Mouse (Mus musculus): ENCODE measurements around the gene Eef1akmt2. TPM values are rescaled to one million over a fixed set of nuclear protein-coding genes. Genes with fewer than 3 reads are reported as not detected.

Eef1akmt2 gene
- total and polyA plus RNA-seq, 2 experiments from 2014 or later = 77.3 to 86.1 TPM

GRCm38 (mm10) chr7:132866316-132866715, 13.8 kb upstream of the Eef1akmt2 start:
- H3K4me1 ChIP-seq (ENCODE audit: insufficient read depth) = no peaks in the 10 kb centered on the region
- no peak overlapping the region for H3K9ac ChIP-seq
- H3K36me3 ChIP-seq (ENCODE audit: insufficient read depth) = peaks cover 36% of the 10 kb centered on the region
- H3K4me2 ChIP-seq (ENCODE audit: low read depth) = no peak overlapping the region
- DNase-seq (no peak), ATAC-seq (no peak)
- no peak for TF ChIP-seq CTCF (IDR thresholded peaks at IDR 0.05; ENCODE audit: low read depth)
- H3K27me3 ChIP-seq (ENCODE audit: insufficient read depth, low read length) = no peaks in the 10 kb centered on the region
- no peak overlapping the region for H3K4me3 ChIP-seq (ENCODE audit: low read depth, low read length)
- no peaks in the 10 kb centered on the region for H3K9me3 ChIP-seq (ENCODE audit: low read length)
- H3K27ac ChIP-seq (ENCODE audit: low read depth, low read length) = no peak overlapping the region
- WGBS = 96% methylated on average over 9 of the region's 9 CpGs

DNA sequence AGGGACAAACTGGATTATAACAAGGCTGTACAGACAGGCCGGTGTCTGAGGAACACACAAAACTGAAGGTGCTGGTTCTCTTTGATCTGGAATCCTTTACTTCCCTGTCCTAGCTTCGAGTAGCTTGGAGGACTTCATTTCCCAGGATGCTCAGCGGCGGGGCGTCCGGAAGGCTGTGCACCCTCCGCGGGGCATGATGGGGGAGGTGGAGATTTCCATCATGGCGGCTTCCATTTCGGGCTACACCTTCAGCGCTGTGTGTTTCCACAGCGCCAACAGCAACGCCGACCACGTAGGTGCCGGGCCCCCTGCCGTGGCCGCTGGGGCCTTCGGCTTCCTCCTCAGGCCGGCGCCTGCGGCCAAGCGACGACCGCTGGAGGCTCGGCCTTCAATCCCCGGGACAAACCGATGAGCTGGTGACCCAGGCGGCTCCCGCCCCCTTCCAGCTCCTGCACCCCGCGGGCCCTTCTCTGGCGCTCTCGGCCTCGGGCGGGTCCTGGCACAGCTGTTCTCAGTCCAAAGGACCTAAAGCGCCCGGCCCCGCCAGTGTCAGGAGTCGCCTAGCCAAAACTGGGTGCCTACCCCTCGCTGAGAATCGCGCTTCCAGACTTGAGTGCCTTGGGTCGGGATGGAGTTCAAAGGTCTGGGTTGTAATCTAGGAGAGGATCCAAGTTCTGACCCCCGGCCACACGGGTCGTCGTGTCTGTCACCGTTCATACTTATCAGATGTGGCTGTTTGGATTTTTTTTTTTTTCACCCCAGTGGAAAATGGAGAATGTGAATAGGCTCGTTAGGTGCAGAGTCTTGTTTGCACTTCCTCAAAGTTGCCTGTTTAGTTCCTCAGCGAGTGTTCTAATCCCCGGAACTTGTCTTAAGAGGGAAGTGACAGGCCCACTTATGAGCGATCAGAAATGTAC, 6.8 kb upstream of the Eef1akmt2 start, which contains the start of gene Abraxas2:
Gene Abraxas2 (plus strand): TSS at position 184 of the 917 bp plus-strand sequence.
- peak; percentile 99 for ATAC-seq
- Histone ChIP-seq H3K27me3 (ENCODE audit: insufficient read depth, low read length) (no peaks in the 10 kb centered on the region), H3K36me3 (ENCODE audit: insufficient read depth) (no peaks in the 10 kb centered on the region), H3K9me3 (ENCODE audit: low read length) (no peaks in the 10 kb centered on the region), H3K4me1 (ENCODE audit: insufficient read depth) (peaks cover 10% of the 10 kb centered on the region), H3K9ac (peak within 1 kb of the TSS; percentile 89), H3K27ac (ENCODE audit: low read depth, low read length) (peak within 1 kb of the TSS; percentile 81), H3K4me3 (ENCODE audit: low read depth, low read length) (peak within 1 kb of the TSS; percentile 97), H3K4me2 (ENCODE audit: low read depth) (peak within 1 kb of the TSS; percentile 76)
- peak; percentile 90 for DNase-seq
- WGBS = under 1% methylated on average over 53 of the region's 53 CpGs
- TF ChIP-seq CTCF (IDR thresholded peaks at IDR 0.05; ENCODE audit: low read depth) = peak; percentile 19; the same call in 1 of the 2 replicates

DNA sequence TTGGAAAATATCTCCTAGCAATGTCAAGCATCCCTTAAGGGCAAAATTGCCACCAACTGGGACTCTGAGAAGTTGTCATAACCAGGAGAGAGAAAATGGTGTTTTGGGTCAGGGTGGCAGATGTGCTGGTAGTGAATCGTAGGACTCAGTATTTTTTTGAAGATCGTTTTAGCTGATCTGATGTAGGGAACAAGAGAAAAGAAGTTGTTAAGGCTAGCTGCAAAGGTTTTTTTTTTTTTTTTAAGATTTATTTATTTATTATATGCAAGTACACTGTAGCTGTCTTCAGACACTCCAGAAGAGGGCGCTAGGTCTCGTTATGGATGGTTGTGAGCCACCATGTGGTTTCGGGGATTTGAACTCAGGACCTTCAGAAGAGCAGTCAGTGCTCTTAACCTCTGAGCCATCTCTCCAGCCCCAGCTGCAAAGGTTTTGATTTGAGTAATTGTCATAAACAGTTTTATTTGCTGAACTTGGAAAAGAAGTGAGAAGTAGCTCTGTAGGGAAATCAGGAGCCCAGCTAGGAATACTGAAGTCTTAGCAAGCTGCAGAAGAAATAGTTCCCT, 5.7 kb upstream of the Eef1akmt2 start:
- ATAC-seq (no peak), DNase-seq (peak; percentile 2)
- Histone ChIP-seq H3K4me3 (ENCODE audit: low read depth, low read length) (no peak overlapping the region), H3K9me3 (ENCODE audit: low read length) (no peaks in the 10 kb centered on the region), H3K36me3 (ENCODE audit: insufficient read depth) (no peaks in the 10 kb centered on the region), H3K4me1 (ENCODE audit: insufficient read depth) (peaks cover 12% of the 10 kb centered on the region), H3K4me2 (ENCODE audit: low read depth) (no peak overlapping the region), H3K27me3 (ENCODE audit: insufficient read depth, low read length) (no peaks in the 10 kb centered on the region), H3K27ac (ENCODE audit: low read depth, low read length) (no peak overlapping the region), H3K9ac (no peak overlapping the region)
- WGBS = 73% methylated on average over 5 of the region's 5 CpGs
- TF ChIP-seq CTCF (IDR thresholded peaks at IDR 0.05; ENCODE audit: low read depth) = no peak

GRCm38 (mm10) chr7:132856083-132856482, 3.6 kb upstream of the Eef1akmt2 start:
- no peak overlapping the region for H3K27ac ChIP-seq (ENCODE audit: low read depth, low read length)
- no peaks in the 10 kb centered on the region for H3K9me3 ChIP-seq (ENCODE audit: low read length)
- DNase-seq (no peak), ATAC-seq (no peak)
- no peak overlapping the region for H3K9ac ChIP-seq
- no peak overlapping the region for H3K4me3 ChIP-seq (ENCODE audit: low read depth, low read length)
- no peak for TF ChIP-seq CTCF (IDR thresholded peaks at IDR 0.05; ENCODE audit: low read depth)
- H3K27me3 ChIP-seq (ENCODE audit: insufficient read depth, low read length) = no peaks in the 10 kb centered on the region
- H3K4me2 ChIP-seq (ENCODE audit: low read depth) = no peak overlapping the region
- H3K4me1 ChIP-seq (ENCODE audit: insufficient read depth) = peaks cover 22% of the 10 kb centered on the region
- no peaks in the 10 kb centered on the region for H3K36me3 ChIP-seq (ENCODE audit: insufficient read depth)
- 63% methylated on average over 1 of the region's 1 CpGs for WGBS

- H3K27me3 ChIP-seq (ENCODE audit: insufficient read depth, low read length) = no peaks in the 10 kb centered on the region
- no peaks in the 10 kb centered on the region for H3K9me3 ChIP-seq (ENCODE audit: low read length)
- H3K27ac ChIP-seq (ENCODE audit: low read depth, low read length) = no peak overlapping the region
- ATAC-seq (peak; percentile 40), DNase-seq (peak; percentile 12)
- H3K36me3 ChIP-seq (ENCODE audit: insufficient read depth) = peaks cover 8% of the 10 kb centered on the region
- H3K4me1 ChIP-seq (ENCODE audit: insufficient read depth) = peaks cover 15% of the 10 kb centered on the region; the same call in 1 of the 2 replicates
- 52% methylated on average over 4 of the region's 4 CpGs for WGBS
- no peak for TF ChIP-seq CTCF (IDR thresholded peaks at IDR 0.05; ENCODE audit: low read depth)
- no peak overlapping the region for H3K9ac ChIP-seq
- no peak overlapping the region for H3K4me3 ChIP-seq (ENCODE audit: low read depth, low read length)
- H3K4me2 ChIP-seq (ENCODE audit: low read depth) = no peak overlapping the region
Measured at GRCm38 (mm10) chr7:132853946-132854345, 1.5 kb upstream of the Eef1akmt2 start.

- Histone ChIP-seq H3K4me3 (ENCODE audit: low read depth, low read length) (no peak overlapping the region), H3K9me3 (ENCODE audit: low read length) (no peaks in the 10 kb centered on the region), H3K27ac (ENCODE audit: low read depth, low read length) (peak overlapping the region; percentile 99; the same call in 1 of the 2 replicates), H3K9ac (0 out of 2 replicates have a peak overlapping the region, but pooled peaks have one; percentile 96), H3K4me1 (ENCODE audit: insufficient read depth) (peaks cover 15% of the 10 kb centered on the region; the same call in 1 of the 2 replicates), H3K4me2 (ENCODE audit: low read depth) (no peak overlapping the region), H3K27me3 (ENCODE audit: insufficient read depth, low read length) (no peaks in the 10 kb centered on the region), H3K36me3 (ENCODE audit: insufficient read depth) (peaks cover 13% of the 10 kb centered on the region)
- WGBS = 68% methylated on average over 6 of the region's 6 CpGs
- no peak for TF ChIP-seq CTCF (IDR thresholded peaks at IDR 0.05; ENCODE audit: low read depth)
- ATAC-seq = no peak
- DNase-seq = peak; percentile 3
Measured at GRCm38 (mm10) chr7:132853361-132853760, 888 bp upstream of the Eef1akmt2 start.

DNA sequence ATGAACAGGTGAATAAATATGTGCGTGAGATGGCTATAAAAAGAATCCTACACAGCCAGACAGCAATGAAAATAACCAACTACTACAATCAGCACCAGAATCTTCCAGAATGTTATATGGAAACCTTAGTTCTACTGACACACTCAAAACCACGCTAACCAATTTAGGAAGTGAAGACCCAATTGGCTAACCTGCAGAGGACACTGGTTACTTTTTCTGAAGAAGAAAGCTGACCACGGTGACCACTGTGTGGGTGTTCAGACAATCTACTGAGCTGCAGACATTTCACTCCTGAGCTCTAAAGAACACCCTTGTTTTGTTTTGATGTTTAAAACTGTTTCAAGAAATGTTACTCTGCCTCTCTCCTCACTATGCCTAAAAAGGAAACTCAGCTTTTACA, 9.3 kb downstream of the Eef1akmt2 start:
- DNase-seq = no peak
- TF ChIP-seq CTCF (IDR thresholded peaks at IDR 0.05; ENCODE audit: low read depth) = no peak
- H3K4me3 ChIP-seq (ENCODE audit: low read depth, low read length) = no peak overlapping the region
- no peak overlapping the region for H3K4me2 ChIP-seq (ENCODE audit: low read depth)
- H3K9ac ChIP-seq = no peak overlapping the region
- H3K9me3 ChIP-seq (ENCODE audit: low read length) = no peaks in the 10 kb centered on the region
- ATAC-seq = no peak
- WGBS = 94% methylated on average over 3 of the region's 3 CpGs
- no peaks in the 10 kb centered on the region for H3K27me3 ChIP-seq (ENCODE audit: insufficient read depth, low read length)
- H3K27ac ChIP-seq (ENCODE audit: low read depth, low read length) = no peak overlapping the region
- 0 out of 2 replicates have a peak, but pooled peaks cover 9% of the 10 kb centered on the region for H3K36me3 ChIP-seq (ENCODE audit: insufficient read depth)
- H3K4me1 ChIP-seq (ENCODE audit: insufficient read depth) = no peaks in the 10 kb centered on the region
